Mouse (Mus musculus) gastrocnemius, postnatal 36 days (tissue): ENCODE data around the gene Slain2. TPM values are rescaled to one million over a fixed set of nuclear protein-coding genes. Genes with fewer than 3 reads are reported as not detected.
"Not testable (repeated sequence)": the region's sequence is repeated elsewhere in the genome, so short reads cannot be mapped to it uniquely, and the experiment has no call there.

ENCODE experiments used
- DNase-seq, 2 experiments: peaks; one replicate each; pipeline ENCODE4 v3.0.0; 2022
- intact Hi-C: fragments of 180-260 bp; cut with DNase I; formaldehyde crosslinking; loops from one replicate; pipeline ENCODE4 v1.15.1; 2025
- total RNA-seq, 2 experiments: library from RNA; stranded (reverse); gene quantifications; 2 replicates each; pipeline ENCODE4 v1.2.3; 2021

The Slain2 gene
- total RNA-seq, 2 experiments from 2014 or later = 92.9 to 101 TPM

DNA sequence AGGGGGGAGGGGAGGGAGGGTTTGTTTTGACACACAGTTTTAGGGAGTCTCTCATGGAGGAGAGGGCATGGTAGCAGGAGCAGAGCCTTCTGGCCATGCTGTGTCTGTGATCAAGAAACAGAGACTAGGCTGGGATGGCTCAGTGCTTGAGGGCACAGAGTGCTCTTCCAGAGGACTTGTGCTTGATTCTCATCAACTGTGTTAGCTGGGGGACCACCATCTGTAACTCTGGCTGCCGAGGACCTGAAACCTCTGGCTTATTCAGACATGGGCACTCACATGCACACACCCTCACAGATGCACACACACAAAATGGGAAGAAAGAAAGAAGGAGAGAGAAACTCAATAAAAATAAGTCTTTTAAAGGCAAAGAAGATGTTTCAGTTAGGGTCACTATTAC is 84.4 kb downstream of the Slain2 start:
- DNase-seq = not testable (repeated sequence)
- intact Hi-C loops = loop anchor here (5.0 kb wide), 1 partner anchor 401 kb away; no protein-coding TSS in a partner anchor

DNA sequence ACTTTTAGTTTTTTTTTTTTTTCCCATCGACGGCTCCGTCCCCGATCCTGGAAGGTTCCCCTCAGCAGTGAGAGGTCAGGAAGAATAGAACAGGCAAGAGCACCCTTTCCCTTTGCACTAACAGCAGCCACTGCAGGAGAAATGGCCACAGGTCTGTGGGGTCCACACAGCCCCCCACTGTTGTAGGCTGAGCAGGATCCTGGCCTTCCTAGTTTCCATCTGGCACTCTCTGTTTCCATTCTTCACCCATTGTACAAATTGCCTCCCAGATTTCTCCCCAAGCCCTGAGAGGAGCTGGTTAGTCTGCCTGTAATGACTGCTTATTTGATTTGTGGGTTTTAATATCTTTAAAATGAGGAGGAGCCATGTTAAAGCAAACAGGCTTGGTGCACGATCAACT is 89.9 kb downstream of the Slain2 start:
- no peak for DNase-seq
- intact Hi-C loops = no loop called here

- no peak for DNase-seq
- intact Hi-C loops = loop anchor here (5.0 kb wide), 1 partner anchor 420 kb away; the partner anchor contains the start of gene Gm5868
Observed at GRCm38 (mm10) chr5:73006784-73007581, 92.9 kb downstream of the Slain2 start, which contains the start of gene Slc10a4. Gene Slc10a4 (plus strand): TSS chr5:73006883.

DNA sequence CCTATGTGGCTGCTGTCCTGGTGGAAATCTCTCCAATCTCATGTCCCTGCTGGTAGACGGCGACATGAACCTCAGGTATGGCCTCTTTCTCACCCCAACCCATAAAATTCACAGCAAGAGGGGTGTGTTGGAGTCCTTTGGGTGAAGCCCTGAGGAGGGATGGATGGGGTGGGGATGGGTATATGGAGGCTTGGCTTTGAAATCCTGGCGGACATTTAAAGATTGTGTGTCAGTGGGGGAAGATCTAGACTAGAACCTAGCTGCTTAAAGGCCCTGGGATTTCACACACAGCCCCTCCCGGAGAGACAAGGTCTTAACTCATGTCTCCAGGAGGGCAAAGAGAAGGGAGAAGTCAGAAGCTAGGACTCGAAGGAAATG is 93.5 kb downstream of the Slain2 start:
- intact Hi-C loops = loop anchor here (5.0 kb wide), 1 partner anchor 420 kb away; the partner anchor contains the start of gene Gm5868
- no peak for DNase-seq

- DNase-seq = not testable (repeated sequence)
- intact Hi-C loops = loop anchor here (5.0 kb wide), 1 partner anchor 421 kb away; the partner anchor contains the start of gene Gm5868
Observed at GRCm38 (mm10) chr5:73008230-73008629, 94.1 kb downstream of the Slain2 start.

- intact Hi-C loops, DNase-seq: not testable (repeated sequence)
Observed at GRCm38 (mm10) chr5:73011806-73012205, 97.7 kb downstream of the Slain2 start.

GRCm38 (mm10) chr5:73012884-73013610 is 98.9 kb downstream of the Slain2 start:
- intact Hi-C loops, DNase-seq: not testable (repeated sequence)

GRCm38 (mm10) chr5:73013611-73014287 is 99.6 kb downstream of the Slain2 start:
- intact Hi-C loops, DNase-seq: not testable (repeated sequence)

GRCm38 (mm10) chr5:73014745-73015144 is 100.6 kb downstream of the Slain2 start:
- intact Hi-C loops = loop anchor here (5.0 kb wide), 1 partner anchor 437 kb away; no protein-coding TSS in a partner anchor
- DNase-seq = no peak

GRCm38 (mm10) chr5:73023801-73024200 is 109.7 kb downstream of the Slain2 start:
- DNase-seq = no peak
- intact Hi-C loops = no loop called here

Other genes with a start within 250 kb of the Slain2 start
- gene Txk, start 161.5 kb upstream of the Slain2 start, total RNA-seq = under 1 TPM in 1 of 2 experiments, not detected in 1; 0.15 TPM
- 1 to 10 TPM; 1.3 to 1.9 TPM for gene Tec, start 45.8 kb upstream of the Slain2 start, total RNA-seq
- not detected for gene Gm10135, start 60.4 kb downstream of the Slain2 start, total RNA-seq
- under 1 TPM in 1 of 2 experiments, not detected in 1; 0.13 TPM for gene Slc10a4, start 92.6 kb downstream of the Slain2 start, total RNA-seq